Mouse (Mus musculus): Measurements from ENCODE around the gene Rps6ka5.

Gene Rps6ka5

DNA sequence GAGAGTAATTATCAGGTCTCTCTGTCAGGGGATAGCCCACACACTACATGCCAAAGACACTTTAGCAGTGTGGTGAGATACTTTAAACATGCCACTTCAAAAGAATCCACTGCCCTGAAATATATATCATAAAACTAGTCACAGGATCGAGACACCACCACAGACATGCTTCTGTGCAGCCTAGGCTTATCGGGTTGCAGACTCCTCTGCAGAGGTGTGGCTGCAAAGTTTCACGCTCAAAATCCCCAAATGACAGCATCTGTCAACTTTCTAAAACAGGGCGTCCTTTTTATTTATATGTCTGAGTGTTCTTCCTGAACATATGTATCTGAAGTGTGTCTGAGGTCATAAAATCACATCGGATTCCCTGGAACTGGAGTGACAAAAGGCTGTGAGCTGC lies 117.7 kb downstream of the Rps6ka5 start:
- TF ChIP-seq GATA4 (IDR thresholded peaks at IDR 0.05; ENCODE audit: insufficient replicate concordance, low read length): no peak

- TF ChIP-seq GATA4 (IDR thresholded peaks at IDR 0.05; ENCODE audit: insufficient replicate concordance, low read length): no peak
Observed at GRCm38 (mm10) chr12:100606733-100607132, 120.0 kb downstream of the Rps6ka5 start.

- no peak for TF ChIP-seq GATA4 (IDR thresholded peaks at IDR 0.05; ENCODE audit: insufficient replicate concordance, low read length)
Observed at GRCm38 (mm10) chr12:100605596-100605995, 121.2 kb downstream of the Rps6ka5 start.

DNA sequence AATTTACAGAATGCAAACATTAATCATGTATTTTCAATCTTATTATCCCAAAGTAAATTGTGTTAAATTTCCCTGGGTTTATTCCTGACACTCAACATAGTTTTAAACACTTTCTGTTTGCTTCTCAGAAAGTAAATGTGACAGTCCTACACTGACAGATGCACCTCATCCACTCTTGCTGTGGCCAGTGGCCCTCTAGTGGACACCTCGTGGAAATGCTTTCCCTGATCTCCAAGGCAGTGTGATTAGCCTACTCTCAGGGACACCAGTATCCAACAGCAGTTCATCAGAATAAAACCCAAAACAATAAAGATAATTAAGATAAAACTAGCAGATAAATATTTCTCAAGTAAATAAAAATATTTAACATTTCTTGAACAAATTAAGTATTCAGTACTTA lies 122.2 kb downstream of the Rps6ka5 start:
- no peak for TF ChIP-seq GATA4 (IDR thresholded peaks at IDR 0.05; ENCODE audit: insufficient replicate concordance, low read length)

DNA sequence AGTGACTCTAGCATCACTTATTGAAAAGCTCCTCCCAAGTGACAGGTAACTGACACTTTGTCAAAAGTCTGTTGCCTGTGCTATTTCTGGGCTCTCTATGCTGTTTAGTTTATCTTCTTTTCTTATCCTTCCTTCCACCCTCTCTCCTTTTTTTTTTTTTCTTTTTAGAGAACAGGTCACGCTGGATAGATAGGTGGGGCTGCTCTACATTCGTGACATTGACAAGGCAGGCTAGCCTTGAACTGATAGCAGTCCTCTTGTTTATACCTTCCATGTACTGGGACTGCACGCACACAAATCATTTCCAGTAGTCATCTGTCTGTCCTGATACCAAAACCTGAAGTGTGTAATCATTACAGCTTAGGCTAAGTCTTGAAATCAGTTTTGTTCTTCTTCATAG lies 132.1 kb downstream of the Rps6ka5 start:
- no peak for TF ChIP-seq GATA4 (IDR thresholded peaks at IDR 0.05; ENCODE audit: insufficient replicate concordance, low read length)

- no peak for TF ChIP-seq GATA4 (IDR thresholded peaks at IDR 0.05; ENCODE audit: insufficient replicate concordance, low read length)
Observed at GRCm38 (mm10) chr12:100586601-100587000, 140.2 kb downstream of the Rps6ka5 start.

DNA sequence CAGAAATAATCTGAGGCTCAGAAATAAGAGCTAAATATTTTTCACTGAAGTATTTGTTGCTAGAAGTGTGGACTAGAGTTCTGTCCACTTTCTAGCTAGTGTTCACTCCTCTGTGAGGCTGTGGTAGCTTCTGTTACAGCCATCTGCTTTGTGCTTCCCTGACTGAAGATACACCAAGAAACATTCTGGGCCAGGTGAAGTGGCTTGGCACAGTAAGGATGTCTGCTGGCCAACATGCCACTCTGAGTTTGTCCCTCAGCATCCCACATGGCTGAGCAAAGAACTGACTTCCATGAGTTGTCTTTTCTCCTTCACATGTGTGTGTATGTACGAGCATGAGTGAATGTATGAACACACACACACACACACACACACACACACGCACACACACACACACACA lies 147.6 kb downstream of the Rps6ka5 start:
- no peak for TF ChIP-seq GATA4 (IDR thresholded peaks at IDR 0.05; ENCODE audit: insufficient replicate concordance, low read length)

DNA sequence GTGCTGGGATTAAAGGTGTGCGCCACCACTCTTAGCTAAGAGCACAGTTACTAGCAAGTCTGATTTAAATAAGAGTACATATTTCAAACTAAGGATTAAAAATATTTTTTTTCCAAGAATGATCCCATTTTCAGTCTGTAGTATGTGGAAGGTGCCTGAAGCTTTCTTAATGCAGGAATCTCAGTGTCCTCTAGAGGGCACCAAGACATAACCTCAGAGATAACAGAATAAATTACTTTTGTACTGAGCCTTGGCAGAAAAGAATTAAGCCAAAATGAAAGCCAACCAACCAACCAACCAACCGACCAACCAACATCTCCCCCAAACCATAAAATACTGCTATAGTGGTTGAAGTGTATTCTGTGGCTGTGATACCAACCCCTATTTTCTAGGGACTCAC lies 148.5 kb downstream of the Rps6ka5 start:
- no peak for TF ChIP-seq GATA4 (IDR thresholded peaks at IDR 0.05; ENCODE audit: insufficient replicate concordance, low read length)

GRCm38 (mm10) chr12:100575739-100576138 lies 151.0 kb downstream of the Rps6ka5 start:
- TF ChIP-seq GATA4 (IDR thresholded peaks at IDR 0.05; ENCODE audit: insufficient replicate concordance, low read length): no peak

GRCm38 (mm10) chr12:100570522-100571072 lies 156.2 kb downstream of the Rps6ka5 start:
- TF ChIP-seq GATA4 (IDR thresholded peaks at IDR 0.05; ENCODE audit: insufficient replicate concordance, low read length): no peak

DNA sequence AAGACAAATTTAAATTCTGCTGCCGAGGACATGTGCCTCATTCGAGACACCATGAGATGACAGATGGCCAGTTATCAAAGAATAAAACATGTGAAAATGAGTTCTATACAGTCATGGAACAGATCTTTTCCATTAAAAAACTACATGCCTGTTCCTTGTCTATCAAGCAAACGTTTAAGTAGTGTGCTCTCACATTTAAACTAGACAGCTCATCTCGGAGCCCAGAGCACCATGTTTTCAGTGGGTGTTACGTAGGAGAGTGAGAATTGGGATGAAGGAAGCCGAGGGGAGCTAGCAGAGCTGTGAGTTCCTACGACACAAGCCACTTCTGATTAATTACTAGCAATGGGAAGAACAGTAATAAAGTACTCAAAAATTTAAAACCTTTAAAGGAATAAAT lies 158.0 kb downstream of the Rps6ka5 start:
- no peak for TF ChIP-seq GATA4 (IDR thresholded peaks at IDR 0.05; ENCODE audit: insufficient replicate concordance, low read length)

DNA sequence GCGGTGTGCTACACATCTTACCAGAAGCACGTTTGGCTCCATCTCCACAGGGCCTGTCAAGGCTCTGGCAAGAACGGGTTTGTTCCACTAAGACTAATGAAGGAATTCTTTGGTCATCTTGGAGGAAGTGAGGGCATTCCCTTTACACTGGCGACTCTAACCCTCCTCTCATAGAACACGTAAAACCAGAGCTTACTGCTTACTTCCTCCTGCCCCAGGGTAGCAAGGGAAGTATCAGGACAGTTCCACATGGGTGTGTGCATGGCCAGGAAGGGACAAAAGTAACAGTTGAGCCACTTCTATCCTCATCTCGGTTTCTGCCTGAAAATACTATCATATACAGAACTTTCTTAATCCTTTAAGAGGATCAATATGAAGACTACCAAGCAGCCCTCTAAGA lies 158.7 kb downstream of the Rps6ka5 start:
- TF ChIP-seq GATA4 (IDR thresholded peaks at IDR 0.05; ENCODE audit: insufficient replicate concordance, low read length): no peak

DNA sequence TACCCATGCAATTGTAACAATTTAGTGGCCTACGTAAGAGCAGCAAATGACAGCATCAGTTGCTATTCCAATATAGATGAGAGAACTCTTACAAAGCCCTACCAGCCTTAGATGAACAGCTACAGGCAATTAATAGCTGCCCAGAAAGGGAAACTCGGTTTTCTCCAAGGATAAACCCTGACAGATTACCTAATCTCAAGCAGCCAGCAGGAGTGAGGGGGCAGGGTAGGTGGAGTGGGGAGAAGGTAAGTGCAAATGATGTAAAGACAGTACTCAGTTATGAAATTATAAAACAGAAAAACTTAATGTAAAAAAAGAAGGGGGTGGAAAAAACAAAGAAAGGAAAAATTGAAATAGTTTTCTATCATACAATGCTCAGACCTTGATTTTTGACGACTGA lies 159.2 kb downstream of the Rps6ka5 start:
- TF ChIP-seq GATA4 (IDR thresholded peaks at IDR 0.05; ENCODE audit: insufficient replicate concordance, low read length): no peak

GRCm38 (mm10) chr12:100553675-100554074 lies 173.1 kb downstream of the Rps6ka5 start:
- TF ChIP-seq GATA4 (IDR thresholded peaks at IDR 0.05; ENCODE audit: insufficient replicate concordance, low read length): no peak

- no peak for TF ChIP-seq GATA4 (IDR thresholded peaks at IDR 0.05; ENCODE audit: insufficient replicate concordance, low read length)
Observed at GRCm38 (mm10) chr12:100551972-100552371, 174.8 kb downstream of the Rps6ka5 start.

DNA sequence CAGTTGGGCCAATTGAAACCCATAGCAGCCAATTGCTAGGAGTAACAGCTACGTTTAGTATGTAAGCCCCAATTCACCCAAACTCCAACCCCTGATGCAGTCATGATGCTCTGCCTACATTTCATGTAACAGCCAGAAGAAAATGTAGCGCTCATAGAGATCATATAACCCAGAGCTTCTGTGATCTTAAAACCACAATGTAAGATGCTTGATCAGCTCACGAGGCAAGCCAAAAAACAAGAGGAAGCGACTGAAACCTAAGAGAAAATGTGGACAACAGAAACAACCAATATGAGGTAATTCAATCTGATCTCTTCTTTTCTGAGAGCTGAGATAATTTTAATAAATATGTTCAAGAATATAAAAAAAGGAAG lies 182.6 kb downstream of the Rps6ka5 start:
- TF ChIP-seq GATA4 (IDR thresholded peaks at IDR 0.05; ENCODE audit: insufficient replicate concordance, low read length): no peak

DNA sequence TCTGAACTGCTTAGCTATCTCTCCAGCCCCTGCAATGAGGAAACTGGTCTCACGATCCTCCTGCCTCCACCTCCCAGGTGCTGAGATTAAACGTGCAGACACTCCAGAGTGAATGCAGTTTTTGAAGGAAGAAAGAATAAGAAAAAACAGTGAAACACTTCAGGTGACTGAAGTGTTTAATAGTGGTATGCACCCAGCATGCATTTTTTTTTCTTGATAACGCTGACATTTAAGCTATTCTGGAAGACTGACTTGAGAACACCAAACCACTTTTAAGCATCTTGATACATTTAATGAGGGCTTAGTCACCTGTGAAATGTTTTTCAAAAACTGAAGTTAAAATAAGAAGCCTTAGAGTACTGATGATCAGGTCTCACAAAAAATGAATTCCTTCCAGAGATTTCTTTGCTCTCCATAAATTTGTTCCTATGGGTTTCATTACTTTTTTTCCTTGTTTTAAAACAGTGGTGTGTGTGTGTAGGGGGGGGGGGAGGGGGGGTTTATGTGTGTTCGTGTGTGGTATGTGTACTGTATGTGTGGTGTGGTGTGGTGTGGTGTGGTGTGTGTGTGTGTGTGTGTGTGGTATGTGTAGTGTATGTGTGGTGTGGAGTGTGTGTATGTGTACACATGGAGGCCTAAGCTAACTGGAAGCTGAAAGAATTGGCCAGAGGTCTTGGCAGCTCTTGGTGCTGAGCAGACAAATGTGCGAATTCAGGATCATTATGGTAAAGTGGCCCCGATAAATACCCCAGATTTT lies 183.2 kb downstream of the Rps6ka5 start:
- TF ChIP-seq GATA4 (IDR thresholded peaks at IDR 0.05; ENCODE audit: insufficient replicate concordance, low read length): no peak

Measured in liver, adult (tissue).